Mouse (Mus musculus) 416B (cell line): ENCODE results near the gene Dynll1.
A peak's percentile ranks its signal among the peaks of the same experiment; 100 is the strongest.

Experiments used
- DNase-seq: peaks from one replicate; pipeline ENCODE4 v3.0.0; 2011; ENCODE audit warnings: low read depth

Dynll1 gene

GRCm38 (mm10) chr5:115267469-115268045 lies 33.2 kb downstream of the Dynll1 start:
- DNase-seq = no peak

GRCm38 (mm10) chr5:115266787-115267468 lies 33.9 kb downstream of the Dynll1 start:
- DNase-seq = peak; percentile 91

- DNase-seq = no peak
These were observed 34.5 kb downstream of the Dynll1 start for GRCm38 (mm10) chr5:115266340-115266739.

- no peak for DNase-seq
These were observed 38.1 kb downstream of the Dynll1 start for GRCm38 (mm10) chr5:115262502-115263291.

GRCm38 (mm10) chr5:115261880-115262279 lies 38.9 kb downstream of the Dynll1 start:
- no peak for DNase-seq

- no peak for DNase-seq
These were observed 39.7 kb downstream of the Dynll1 start for GRCm38 (mm10) chr5:115261141-115261540.

- DNase-seq = no peak
These were observed 40.4 kb downstream of the Dynll1 start for GRCm38 (mm10) chr5:115260356-115260755.

GRCm38 (mm10) chr5:115256909-115257546 lies 43.8 kb downstream of the Dynll1 start:
- DNase-seq = no peak

- DNase-seq = no peak
These were observed 45.3 kb downstream of the Dynll1 start for GRCm38 (mm10) chr5:115255472-115255871.
